Comparison of ENCODE assay signal across 22 mouse cellular contexts in the genomic region with DNA sequence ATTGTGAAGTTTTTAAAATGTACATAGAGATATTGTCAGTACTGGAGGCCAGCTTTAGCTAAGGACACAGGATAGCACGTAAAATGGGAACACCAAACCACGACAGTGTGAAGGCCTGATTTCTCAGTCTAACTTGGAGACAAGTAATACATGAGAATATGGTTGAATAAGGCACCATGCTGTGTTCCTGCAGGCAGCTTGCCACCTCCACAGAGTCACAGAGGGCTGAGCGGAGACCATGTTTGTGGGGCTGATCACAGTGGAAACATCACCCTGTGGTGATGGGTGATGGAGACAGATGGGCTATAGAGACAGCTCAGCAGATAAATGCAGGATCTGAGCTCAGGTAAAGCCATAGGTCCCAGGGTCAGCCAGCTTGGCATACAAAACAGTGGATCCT. TPM values are rescaled to one million over a fixed set of nuclear protein-coding genes. Genes with fewer than 3 reads are reported as not detected.
DNase-seq lines count a peak whose midpoint lies in the region; ATAC-seq lines count a peak whose summit lies in the region.
"Had no signal": no experiment of that assay in that cellular context is flagged by ENCODE, and none has a peak within 500 bp of the region (broad histone marks: within the 10 kb centered on the region; RNA-seq: fewer than 3 reads in every experiment).

No protein-coding gene starts in this region.

- H3K9ac ChIP-seq in stomach, embryonic 16.5 days (ENCODE audit: low read length), result no peak overlapping the region
- H3K9ac ChIP-seq: forebrain, embryonic 13.5 days; forebrain, postnatal 0 days; hindbrain, embryonic 14.5 days had no signal

- H3K27ac ChIP-seq in limb, embryonic 10.5 days, result 0 out of 2 replicates have a peak overlapping the region, but pooled peaks have one; percentile 23
- H3K27ac ChIP-seq in stomach, embryonic 16.5 days (ENCODE audit: low read length), result peak overlapping the region; percentile 80
- H3K27ac ChIP-seq: embryonic facial prominence, embryonic 10.5 days; forebrain, embryonic 13.5 days; gastrocnemius, adult 2 months; hindbrain, embryonic 10.5 days; hindbrain, embryonic 14.5 days had no signal

- H3K4me1 ChIP-seq in limb, embryonic 10.5 days, result peaks cover 6% of the 10 kb centered on the region; the same call in 1 of the 2 replicates
- H3K4me1 ChIP-seq in stomach, embryonic 16.5 days (ENCODE audit: control insufficient read depth, insufficient read depth, low read length), result no peaks in the 10 kb centered on the region; the same call in 1 of the 2 replicates
- H3K4me1 ChIP-seq: embryonic facial prominence, embryonic 10.5 days; forebrain, embryonic 13.5 days; hindbrain, embryonic 10.5 days had no signal

- H3K4me3 ChIP-seq in limb, embryonic 10.5 days, result no peak overlapping the region
- H3K4me3 ChIP-seq in stomach, embryonic 16.5 days (replicated peaks; ENCODE audit: low read length), result no peak overlapping the region
- H3K4me3 ChIP-seq: embryonic facial prominence, embryonic 10.5 days; forebrain, embryonic 13.5 days; gastrocnemius, adult 2 months; hindbrain, embryonic 10.5 days had no signal

- ATAC-seq in stomach, embryonic 16.5 days (ENCODE audit: insufficient read depth, low FRiP score), result no peak
- ATAC-seq: forebrain, embryonic 13.5 days; forebrain, postnatal 0 days; intestine, embryonic 16.5 days had no signal

- no peaks in the 10 kb centered on the region for H3K36me3 ChIP-seq in limb, embryonic 10.5 days
- H3K36me3 ChIP-seq in stomach, embryonic 16.5 days (ENCODE audit: control insufficient read depth, insufficient read depth, low read length), result no peaks in the 10 kb centered on the region
- H3K36me3 ChIP-seq: embryonic facial prominence, embryonic 10.5 days; hindbrain, embryonic 10.5 days had no signal

- intact Hi-C loops in heart, postnatal 14 days (cut with DNase I), result loop anchor here (2.0 to 5.0 kb wide), 4 partner anchors 41 to 318 kb away; no protein-coding TSS in a partner anchor

- no peaks in the 10 kb centered on the region for H3K9me3 ChIP-seq in limb, embryonic 10.5 days (replicated peaks)
- no peaks in the 10 kb centered on the region for H3K9me3 ChIP-seq in stomach, embryonic 16.5 days (replicated peaks; ENCODE audit: control insufficient read depth, low read length)
- H3K9me3 ChIP-seq: embryonic facial prominence, embryonic 10.5 days; forebrain, embryonic 13.5 days; hindbrain, embryonic 10.5 days had no signal

- peak; percentile 6 for DNase-seq in cerebellum, adult 11-12 months
- DNase-seq in cerebellum, postnatal 4 days (ENCODE audit: low spot score in 2 of 2), result no peak
- DNase-seq in heart, adult 11 months, result peak; percentile 33
- no peak for DNase-seq in heart, postnatal 14 days
- no peak for DNase-seq in limb, embryonic 10.5 days (ENCODE audit: low spot score)
- DNase-seq in layer of hippocampus, postnatal 10 days (ENCODE audit: low spot score in 2 of 2), result no peak
- DNase-seq: adrenal gland, postnatal 14 days; cerebellum, adult 8-10 months; forebrain, postnatal 0 days; gastrocnemius, adult 2 months; gastrocnemius, postnatal 25 days had no signal

- no peaks in the 10 kb centered on the region for H3K27me3 ChIP-seq in limb, embryonic 10.5 days (ENCODE audit: low read depth, poor library complexity, severe bottlenecking)
- no peaks in the 10 kb centered on the region for H3K27me3 ChIP-seq in stomach, embryonic 16.5 days (ENCODE audit: control insufficient read depth, insufficient read depth, low read length)
- H3K27me3 ChIP-seq: forebrain, embryonic 13.5 days had no signal

- no peak overlapping the region for H3K4me2 ChIP-seq in stomach, embryonic 16.5 days (ENCODE audit: low read depth, low read length)
- H3K4me2 ChIP-seq: forebrain, embryonic 13.5 days; hindbrain, embryonic 14.5 days had no signal

- WGBS in limb, embryonic 10.5 days, result 88% methylated on average over 3 of the region's 3 CpGs
- 82% methylated on average over 3 of the region's 3 CpGs for WGBS in stomach, embryonic 16.5 days

RNA-seq across cellular contexts. Expression of gene E330021D16Rik, which starts 8.8 kb away (rescaled TPM):
- total RNA-seq in heart, postnatal 14 days (2021), result not detected
- not detected in 2 replicates for polyA plus RNA-seq in limb, embryonic 10.5 days (2016; fragmentation: Nextera tagmentation; extraction: Ambion mirVana)
- not detected in 2 replicates for polyA plus RNA-seq in stomach, embryonic 16.5 days (2015; fragmentation: Nextera tagmentation; extraction: Ambion mirVana)
- not detected for total RNA-seq in layer of hippocampus, postnatal 10 days (2021)
- total RNA-seq: adrenal gland, postnatal 14 days; gastrocnemius, adult 2 months; gastrocnemius, postnatal 25 days; granulocyte monocyte progenitor cell, adult 5-6 weeks; heart, postnatal 25 days; MEL had no signal
- polyA plus RNA-seq: C2C12; forebrain, embryonic 13.5 days; forebrain, postnatal 0 days; heart, embryonic 14.5 days; hindbrain, embryonic 10.5 days; hindbrain, embryonic 14.5 days; intestine, embryonic 16.5 days had no signal

Comparison
In these comparisons a context has a peak if more than half of its experiments do, and no peak if none do; other contexts are left out.
1. DNase-seq: peak in cerebellum, adult 11-12 months (single experiment) and heart, adult 11 months (single experiment); none in cerebellum, postnatal 4 days (0 of 2), heart, postnatal 14 days (0 of 2), limb, embryonic 10.5 days (single experiment) and layer of hippocampus, postnatal 10 days (0 of 2).